ENCODE assay signal across 9 mouse cellular contexts in genomic region chr7:30477415-30478381, GRCm38 (mm10). TPM values are rescaled to one million over a fixed set of nuclear protein-coding genes. Genes with fewer than 3 reads are reported as not detected.
DNase-seq lines count a peak whose midpoint lies in the region; ATAC-seq and TF ChIP-seq lines count a peak whose summit lies in the region.
"Had no signal": no experiment of that assay in that cellular context is flagged by ENCODE, and none has a peak within 500 bp of the region (broad histone marks: within the 10 kb centered on the region; RNA-seq: fewer than 3 reads in every experiment).

No protein-coding gene starts in this region.

- no peaks in the 10 kb centered on the region for H3K9me3 ChIP-seq in ES-E14 (ENCODE audit: control insufficient read depth, insufficient read depth, low read depth, low read length)
- no peaks in the 10 kb centered on the region for H3K9me3 ChIP-seq in forebrain, embryonic 13.5 days (replicated peaks)

- peak; percentile 32 for DNase-seq in embryo, embryonic 10 days (ENCODE audit: low spot score)
- no peak for DNase-seq in embryo, embryonic 9.5 days (ENCODE audit: extremely low spot score)
- no peak for DNase-seq in ES-E14 (ENCODE audit: low read depth, low spot score)
- peak; percentile 47 for DNase-seq in left cerebral cortex, postnatal 4 days
- peak; percentile 44 for DNase-seq in retina, adult 2 months (ENCODE audit: low read depth, low spot score)
- DNase-seq in gastrocnemius, postnatal 14 days: no peak
- DNase-seq in natural killer cell, adult 2 months (ENCODE audit: low spot score in 2 of 2): no peak

- peaks cover 62% of the 10 kb centered on the region for H3K36me3 ChIP-seq in ES-E14 (ENCODE audit: control insufficient read depth, insufficient read depth, low read length, poor library complexity, severe bottlenecking)
- no peaks in the 10 kb centered on the region for H3K36me3 ChIP-seq in forebrain, embryonic 13.5 days (ENCODE audit: poor library complexity, severe bottlenecking)

- intact Hi-C loops in left cerebral cortex, postnatal 4 days (cut with DNase I): loop anchor here (5.0 kb wide), 1 partner anchor 35 kb away; no protein-coding TSS in a partner anchor
- intact Hi-C loops in gastrocnemius, postnatal 14 days (cut with DNase I; ENCODE audit: low total_unique reads): no loop called here

- ATAC-seq in forebrain, embryonic 13.5 days: peak; percentile 55; the same call in 1 of the 2 replicates

- no peak overlapping the region for H3K9ac ChIP-seq in ES-E14 (ENCODE audit: insufficient read depth, low read depth, low read length, poor library complexity, severe bottlenecking)
- H3K9ac ChIP-seq in forebrain, embryonic 13.5 days: peak overlapping the region; percentile 34

- WGBS in forebrain, embryonic 13.5 days: 8% methylated on average over 31 of the region's 32 CpGs

- H3K4me2 ChIP-seq in forebrain, embryonic 13.5 days: peak overlapping the region; percentile 59

- H3K4me3 ChIP-seq in ES-E14 (ENCODE audit: insufficient read depth in 1 of 2, low read depth in 1 of 2, low read length in 2 of 2, poor library complexity in 1 of 2, severe bottlenecking in 1 of 2): peak overlapping the region; percentile 21 to 31; a peak in 2 of 4 replicates
- peak overlapping the region; percentile 34 for H3K4me3 ChIP-seq in forebrain, embryonic 13.5 days

- in situ Hi-C loops in ES-E14 (cut with MboI; ENCODE audit: low sequenced_read_pairs in 2 of 2, unreplicated experiment in 2 of 2): no loop called here

- H3K4me1 ChIP-seq in ES-E14 (ENCODE audit: control insufficient read depth in 2 of 2, insufficient read depth in 2 of 2, low read length in 2 of 2, poor library complexity in 1 of 2): no peaks in the 10 kb centered on the region; a peak in 1 of 4 replicates
- H3K4me1 ChIP-seq in forebrain, embryonic 13.5 days: peaks cover 9% of the 10 kb centered on the region

- H3K27me3 ChIP-seq in forebrain, embryonic 13.5 days: peaks cover 16% of the 10 kb centered on the region

- no peak overlapping the region for H3K27ac ChIP-seq in ES-E14 (ENCODE audit: insufficient read depth, low read depth, low read length, poor library complexity, severe bottlenecking)
- H3K27ac ChIP-seq in forebrain, embryonic 13.5 days: no peak overlapping the region

TF ChIP-seq in ES-E14, 5 proteins besides CTCF, POLR2A, EP300 and RAD21:
- TF ChIP-seq ZC3H11A (IDR thresholded peaks at IDR 0.05; ENCODE audit: borderline replicate concordance, low read depth, low read length) (no peak), ZNF384 (IDR thresholded peaks at IDR 0.05; ENCODE audit: low read depth, low read length) (no peak), HCFC1 (IDR thresholded peaks at IDR 0.05; ENCODE audit: borderline replicate concordance, insufficient read depth, low read length) (no peak), CHD2 (IDR thresholded peaks at IDR 0.05; ENCODE audit: low read depth, low read length) (no peak)

RNA-seq across cellular contexts. Expression of gene Prodh2, which starts 15.7 kb away (rescaled TPM):
- total RNA-seq in ES-E14 (2012; rRNA removed): 0.80 and 0.90 TPM in 2 replicates
- polyA plus RNA-seq in forebrain, embryonic 13.5 days (2015; fragmentation: Nextera tagmentation; extraction: Ambion mirVana): 0.31 TPM in 1 of 2 replicates, not detected in the other
- under 1 TPM in 1 of 2 experiments, not detected in 1; 0.66 TPM for total RNA-seq in left cerebral cortex, postnatal 4 days (2021)
- total RNA-seq in gastrocnemius, postnatal 14 days (2021): not detected
- total RNA-seq: hematopoietic stem cell, adult 5-6 weeks had no signal

RNA-seq across cellular contexts. Expression of gene Nphs1, which starts 19.6 kb away (rescaled TPM):
- total RNA-seq in ES-E14 (2012; rRNA removed): 45.7 and 72.5 TPM in 2 replicates
- polyA plus RNA-seq in forebrain, embryonic 13.5 days (2015; fragmentation: Nextera tagmentation; extraction: Ambion mirVana): 0.15 and 0.18 TPM in 2 replicates
- total RNA-seq in left cerebral cortex, postnatal 4 days (2021): under 1 TPM in 1 of 2 experiments, not detected in 1; 0.08 TPM
- total RNA-seq in gastrocnemius, postnatal 14 days (2021): not detected

RNA-seq across cellular contexts. Expression of gene Kirrel2, which starts 20.2 kb away (rescaled TPM):
- 10.7 and 29.8 TPM in 2 replicates for total RNA-seq in ES-E14 (2012; rRNA removed)
- polyA plus RNA-seq in forebrain, embryonic 13.5 days (2015; fragmentation: Nextera tagmentation; extraction: Ambion mirVana): 0.36 and 0.65 TPM in 2 replicates
- total RNA-seq in left cerebral cortex, postnatal 4 days (2021): under 1 TPM; 0.26 to 0.56 TPM
- not detected for total RNA-seq in gastrocnemius, postnatal 14 days (2021)
- total RNA-seq: hematopoietic stem cell, adult 5-6 weeks had no signal

RNA-seq across cellular contexts. Expression of gene Aplp1, which starts 32.4 kb away (rescaled TPM):
- 36.9 and 63.7 TPM in 2 replicates for total RNA-seq in ES-E14 (2012; rRNA removed)
- polyA plus RNA-seq in forebrain, embryonic 13.5 days (2015; fragmentation: Nextera tagmentation; extraction: Ambion mirVana): 306 and 329 TPM in 2 replicates
- 100 to 1,000 TPM; 739 to 767 TPM for total RNA-seq in left cerebral cortex, postnatal 4 days (2021)
- total RNA-seq in gastrocnemius, postnatal 14 days (2021): 1 to 10 TPM; 1.9 to 2.3 TPM
- total RNA-seq: hematopoietic stem cell, adult 5-6 weeks had no signal

RNA-seq across cellular contexts. Expression of gene Nfkbid, which starts 56.2 kb away (rescaled TPM):
- 4.2 and 8.2 TPM in 2 replicates for total RNA-seq in ES-E14 (2012; rRNA removed)
- polyA plus RNA-seq in forebrain, embryonic 13.5 days (2015; fragmentation: Nextera tagmentation; extraction: Ambion mirVana): 1.3 and 1.6 TPM in 2 replicates
- total RNA-seq in left cerebral cortex, postnatal 4 days (2021): 1 to 10 TPM; 2.1 to 3.0 TPM
- total RNA-seq in gastrocnemius, postnatal 14 days (2021): under 1 TPM; 0.21 to 0.33 TPM

Comparison
In these comparisons a context has a peak if more than half of its experiments do, and no peak if none do; other contexts are left out.
1. DNase-seq: peak in embryo, embryonic 10 days (single experiment), left cerebral cortex, postnatal 4 days (single experiment) and retina, adult 2 months (single experiment); none in embryo, embryonic 9.5 days (single experiment), ES-E14 (single experiment), gastrocnemius, postnatal 14 days (single experiment) and natural killer cell, adult 2 months (0 of 2).
2. RNA of gene Nphs1, which starts 19.6 kb away (total RNA-seq): 45.7 to 72.5 TPM in ES-E14; 0.08 TPM in left cerebral cortex, postnatal 4 days and not detected in gastrocnemius, postnatal 14 days; every median in the first group is over 10 times any median in the second.